Mouse (Mus musculus) brain, adult 2 months (tissue): ENCODE results near the gene Entpd6.

ENCODE experiments used
- DNase-seq: peaks from one replicate; pipeline ENCODE4 v3.0.0; 2011; ENCODE audit warnings: low read depth, low spot score

Gene Entpd6

DNA sequence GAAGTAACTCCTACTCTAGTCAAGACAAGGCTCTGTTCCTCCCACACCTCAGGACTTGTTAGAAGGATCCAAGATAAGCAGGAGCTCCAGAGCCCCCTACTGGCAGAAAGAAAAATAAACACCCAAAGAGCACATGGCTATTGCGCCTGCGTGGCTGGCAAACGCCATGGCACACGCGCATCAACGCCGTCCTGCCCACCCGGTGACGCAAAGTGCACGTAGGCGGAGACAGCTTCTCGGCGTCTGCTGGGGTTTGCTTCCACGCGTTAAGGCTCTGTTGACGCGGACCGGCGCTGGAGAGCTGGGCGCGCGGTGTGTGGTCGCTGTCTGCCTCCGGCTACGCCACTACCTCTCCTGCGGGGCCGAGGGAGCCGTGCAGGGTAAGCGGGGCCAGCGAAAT lies at the start of gene Entpd6:
Gene Entpd6, plus strand, starts transcription at position 189 of the 400 bp plus-strand sequence.
- DNase-seq, result peak; percentile 99

DNA sequence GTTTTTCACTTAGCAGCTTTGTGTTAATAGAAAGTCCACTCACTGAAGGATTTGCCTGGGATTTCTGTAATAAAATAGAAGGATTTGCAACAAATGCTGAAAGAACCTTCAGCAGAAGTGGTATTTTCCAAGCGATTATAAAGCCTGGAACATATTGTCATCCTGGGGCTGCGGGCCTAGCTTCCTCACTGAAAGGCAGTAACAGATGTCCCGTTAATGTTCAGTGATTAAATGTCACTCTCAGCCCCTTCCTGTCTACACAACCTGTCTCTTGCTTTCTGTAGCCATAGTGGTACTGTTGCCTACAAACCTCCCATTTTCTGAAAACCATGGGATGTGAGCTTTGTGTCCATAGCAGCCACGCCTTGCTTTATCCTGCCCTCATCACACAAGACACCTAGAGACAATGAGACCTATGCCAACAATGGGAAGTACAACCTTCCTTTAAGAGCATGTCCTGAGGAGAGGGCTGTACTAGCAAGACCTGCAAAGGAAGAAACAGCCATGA lies 36.6 kb upstream of the Entpd6 start:
- peak; percentile 12 for DNase-seq

DNA sequence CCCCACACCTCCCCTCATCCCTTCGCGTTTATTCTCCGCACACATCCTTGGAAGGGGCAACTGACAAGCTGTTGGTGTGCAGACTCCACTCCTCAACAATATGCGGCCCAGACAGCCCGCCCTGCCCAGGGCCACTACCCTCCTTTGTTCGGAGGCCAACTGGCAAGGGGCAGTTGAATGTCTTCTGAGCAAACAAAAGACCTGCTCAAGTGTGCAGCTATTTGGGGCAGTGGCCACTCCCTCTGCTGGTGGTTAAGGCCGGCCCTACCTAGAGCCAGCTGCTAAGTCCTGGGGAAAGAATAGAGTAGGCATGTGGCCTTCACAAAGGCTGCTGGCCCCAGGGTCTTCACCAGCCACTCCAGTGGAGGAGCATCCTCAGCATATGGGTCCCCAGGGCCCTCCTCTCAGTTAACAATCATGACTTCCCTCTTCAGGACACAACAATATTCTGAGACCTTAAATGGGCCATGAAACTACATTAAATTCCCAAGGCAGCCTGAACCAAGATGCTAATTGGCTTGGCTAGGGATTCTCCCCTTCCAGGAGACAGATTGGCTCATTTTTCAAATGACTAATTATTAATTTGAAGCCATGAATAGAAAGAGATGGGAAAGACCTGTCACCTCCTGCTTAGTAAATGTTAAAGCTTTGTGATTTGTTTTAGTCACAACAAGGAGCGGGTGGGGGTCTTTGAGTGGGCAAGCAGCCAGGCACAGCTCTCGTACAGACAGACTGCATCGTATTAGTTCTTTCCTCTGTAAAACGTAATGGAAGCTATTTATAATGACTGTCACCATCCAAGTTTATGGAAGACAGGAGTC lies 12.9 kb upstream of the Entpd6 start:
- no peak for DNase-seq

DNA sequence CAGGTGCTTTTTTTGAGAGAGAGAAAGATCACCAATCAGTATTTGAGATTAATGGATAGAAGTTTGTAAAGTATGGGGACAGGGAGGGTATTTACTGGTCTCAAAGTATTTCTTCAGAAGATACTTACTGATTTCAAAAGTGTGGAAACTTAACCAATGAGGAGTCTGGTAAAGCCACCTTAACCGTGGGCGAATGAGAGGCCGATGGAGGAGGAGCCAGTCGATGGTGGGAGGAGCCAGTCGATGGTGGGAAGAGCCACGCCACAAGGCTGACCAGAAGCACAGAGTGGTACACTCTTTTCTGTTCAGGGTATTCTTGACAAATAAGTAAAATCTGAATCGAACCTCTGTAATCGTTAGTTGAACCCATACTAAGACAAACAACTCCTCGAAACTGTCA lies 11.0 kb upstream of the Entpd6 start:
- DNase-seq, result no peak

DNA sequence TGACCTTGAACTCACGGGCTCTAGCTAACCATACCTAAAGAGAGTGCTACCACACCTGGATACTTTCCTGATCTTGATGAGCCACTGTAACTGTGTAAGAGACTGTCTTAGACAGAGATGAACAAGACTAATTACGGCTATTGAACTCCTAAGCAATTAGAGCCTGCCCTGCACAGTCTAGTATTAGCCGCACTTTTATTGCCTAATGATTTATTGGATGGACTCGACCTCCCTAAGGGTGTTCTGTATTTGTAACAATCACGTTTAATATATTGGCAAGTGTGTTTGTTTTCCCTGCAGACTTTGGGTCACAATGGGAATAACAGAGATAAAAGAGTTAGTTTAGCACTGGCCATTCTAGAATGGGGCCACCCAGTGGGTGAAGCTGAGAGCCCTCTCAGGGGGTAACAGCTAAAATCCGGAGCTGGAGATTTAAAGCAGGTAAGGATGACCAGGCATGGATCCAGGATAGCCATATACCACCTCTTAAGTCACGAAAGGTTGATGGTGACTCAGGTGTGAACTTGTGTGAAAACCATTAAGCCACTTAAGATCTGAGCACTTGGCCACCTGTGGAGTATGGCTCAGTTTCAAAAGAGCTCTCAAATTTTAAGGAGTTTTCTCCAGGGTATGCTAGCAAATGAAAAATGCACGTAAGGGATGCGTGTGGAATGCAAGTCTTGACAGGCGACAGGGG lies 8.5 kb upstream of the Entpd6 start:
- DNase-seq, result no peak

DNA sequence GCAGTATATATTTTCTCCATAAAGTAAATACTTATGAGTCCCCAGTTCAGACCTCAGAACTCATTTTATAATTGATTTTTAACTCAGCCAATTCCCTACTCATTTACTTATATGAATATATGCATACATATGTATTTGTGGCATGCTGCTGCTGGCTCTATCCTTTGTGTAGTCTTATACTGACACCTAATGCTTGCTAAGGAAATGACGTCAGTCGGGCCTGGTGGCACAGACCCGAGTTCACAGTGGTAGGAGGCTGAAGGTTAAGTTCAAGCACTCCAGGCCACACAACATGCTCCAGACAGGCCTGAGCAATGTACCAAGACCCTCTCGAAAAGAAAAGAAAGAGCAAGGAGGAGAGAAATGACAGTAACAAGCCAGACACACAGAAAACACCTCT lies 7.4 kb upstream of the Entpd6 start:
- DNase-seq, result no peak

DNA sequence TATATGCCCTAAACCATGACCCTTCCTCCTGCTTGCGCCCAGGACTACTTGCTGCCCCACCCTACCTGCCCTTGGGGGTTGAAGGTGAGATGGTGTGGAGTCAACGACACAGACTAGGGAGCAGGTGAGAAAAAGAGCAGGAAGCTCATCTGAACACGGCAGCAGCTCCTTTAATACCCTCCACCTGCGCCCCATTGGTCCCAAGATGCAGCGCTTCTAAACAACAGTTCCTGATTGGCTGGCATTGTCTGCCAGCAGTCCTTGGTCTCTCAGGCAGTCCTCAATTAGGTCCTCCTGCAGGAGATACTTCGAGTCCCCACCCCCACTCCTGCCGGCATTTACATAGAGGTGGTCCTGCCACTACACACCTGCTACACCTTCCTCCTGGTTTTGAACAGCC lies 3.8 kb upstream of the Entpd6 start:
- no peak for DNase-seq

DNA sequence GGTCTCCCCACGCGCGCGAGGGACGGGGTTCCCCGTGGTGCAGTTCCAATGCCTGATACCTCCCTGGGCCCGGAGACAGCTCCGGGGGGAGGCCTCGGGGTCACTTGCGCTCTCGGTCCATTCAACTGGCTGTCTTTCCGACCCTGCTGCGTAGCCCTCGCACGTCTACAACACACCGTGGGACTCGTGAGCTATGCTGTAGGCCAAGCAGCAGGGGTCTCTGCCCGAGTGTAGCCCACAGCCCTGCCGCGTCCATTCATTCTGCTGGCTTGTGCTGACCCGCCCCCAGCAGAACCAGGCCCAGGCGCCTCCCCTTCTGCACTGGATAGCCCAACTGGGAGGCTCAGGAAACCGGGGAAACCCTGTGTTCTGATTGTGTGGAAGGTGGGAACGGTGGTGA lies 441 bp downstream of the Entpd6 start:
- DNase-seq, result peak; percentile 27

DNA sequence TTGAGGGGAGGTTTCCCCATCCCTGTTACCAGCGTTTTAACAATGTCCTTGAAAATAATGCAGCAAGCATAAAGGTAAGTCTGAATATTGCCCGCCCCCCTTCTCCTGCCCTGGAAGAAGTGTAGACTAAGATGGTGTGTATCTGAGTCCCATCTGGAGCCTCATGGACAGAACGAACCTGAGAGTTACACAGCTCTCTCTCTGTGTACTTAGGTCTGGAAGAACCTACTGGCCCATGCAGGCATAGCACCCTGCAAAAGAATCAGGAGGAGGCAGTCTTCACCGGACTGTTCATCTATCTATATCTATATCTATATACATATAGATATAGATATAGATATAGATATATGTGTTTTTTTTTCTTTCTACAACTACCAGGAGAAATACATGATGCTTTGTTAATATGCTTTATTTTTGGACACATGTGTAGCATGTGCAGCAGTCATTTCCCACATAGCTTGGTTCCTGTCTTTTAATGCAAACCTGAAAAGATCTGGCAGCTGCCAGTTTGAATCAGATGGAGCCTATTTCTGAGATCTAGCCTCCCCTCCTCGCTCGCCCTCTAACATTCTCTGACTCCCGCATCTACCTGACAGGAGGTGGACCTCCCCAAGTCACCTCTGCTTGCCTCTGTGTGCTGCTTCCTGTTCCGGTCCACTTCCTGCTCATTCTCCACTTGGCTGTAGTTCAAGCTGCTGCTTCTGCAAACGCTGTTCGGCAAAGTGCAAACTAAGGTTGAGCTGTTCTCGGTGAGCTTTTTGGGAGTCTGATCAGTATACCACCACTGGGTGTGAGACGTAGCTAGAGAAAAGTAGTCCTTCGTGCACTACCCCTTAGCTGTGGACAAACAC lies 1.5 kb downstream of the Entpd6 start:
- peak; percentile 56 for DNase-seq

DNA sequence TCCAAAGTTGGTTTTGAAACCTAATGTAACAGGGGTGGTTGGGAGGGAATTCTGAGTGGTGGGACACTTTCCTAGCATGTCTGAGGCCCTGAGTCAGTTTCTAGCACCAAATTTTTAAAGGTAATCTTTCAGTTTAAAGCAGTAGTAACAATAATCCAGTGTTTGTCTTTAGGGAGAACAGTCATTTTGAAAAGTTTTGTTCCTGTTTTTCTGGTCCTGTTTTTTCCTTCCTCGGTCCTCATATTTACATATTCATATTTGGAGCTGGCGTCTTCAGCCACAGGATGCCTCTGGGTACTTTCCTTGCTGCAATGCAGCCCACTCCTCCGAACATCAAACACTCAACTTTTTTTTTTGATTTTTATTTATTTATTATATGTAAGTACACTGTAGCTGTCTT lies 6.2 kb downstream of the Entpd6 start:
- DNase-seq, result no peak

DNA sequence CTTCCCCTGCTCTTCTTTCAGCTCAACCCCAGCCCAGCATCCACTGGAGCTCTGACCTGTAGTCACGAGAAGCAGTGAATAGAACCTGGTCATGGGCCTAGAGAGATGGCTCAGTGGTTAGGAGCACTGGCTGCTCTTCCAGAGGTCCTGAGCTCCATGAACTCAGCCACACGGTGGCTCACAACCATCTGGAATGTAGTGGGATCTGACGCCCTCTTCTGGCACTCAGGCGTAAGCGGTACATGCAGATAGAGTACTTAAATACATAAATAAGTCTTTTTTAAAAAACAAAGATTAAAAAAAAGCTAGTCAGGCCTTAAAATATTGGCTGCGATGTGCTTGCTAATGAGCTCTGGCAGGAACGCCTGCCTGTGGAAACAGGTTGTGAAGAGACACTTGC lies 12.6 kb downstream of the Entpd6 start:
- DNase-seq, result peak; percentile 40

DNA sequence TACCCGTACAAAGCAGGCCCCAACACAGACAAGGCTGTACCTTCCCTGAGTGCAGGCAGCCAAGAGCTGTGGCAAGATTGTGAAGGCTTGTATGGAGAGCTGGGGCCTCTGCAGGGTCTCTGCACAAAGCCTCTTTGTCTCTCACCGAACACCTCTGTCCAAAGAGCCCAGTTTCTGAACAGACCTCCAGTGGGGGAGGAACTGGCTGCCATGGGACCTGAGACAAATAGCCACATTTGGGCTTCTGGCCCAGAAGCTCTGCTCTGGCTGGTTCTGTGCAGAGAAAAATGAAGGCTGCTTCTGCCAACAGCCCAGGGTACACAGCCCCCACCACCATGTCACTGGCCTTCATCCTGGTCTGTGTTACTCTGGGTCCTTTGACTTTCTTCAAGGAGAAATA lies 16.8 kb downstream of the Entpd6 start:
- peak; percentile 63 for DNase-seq

DNA sequence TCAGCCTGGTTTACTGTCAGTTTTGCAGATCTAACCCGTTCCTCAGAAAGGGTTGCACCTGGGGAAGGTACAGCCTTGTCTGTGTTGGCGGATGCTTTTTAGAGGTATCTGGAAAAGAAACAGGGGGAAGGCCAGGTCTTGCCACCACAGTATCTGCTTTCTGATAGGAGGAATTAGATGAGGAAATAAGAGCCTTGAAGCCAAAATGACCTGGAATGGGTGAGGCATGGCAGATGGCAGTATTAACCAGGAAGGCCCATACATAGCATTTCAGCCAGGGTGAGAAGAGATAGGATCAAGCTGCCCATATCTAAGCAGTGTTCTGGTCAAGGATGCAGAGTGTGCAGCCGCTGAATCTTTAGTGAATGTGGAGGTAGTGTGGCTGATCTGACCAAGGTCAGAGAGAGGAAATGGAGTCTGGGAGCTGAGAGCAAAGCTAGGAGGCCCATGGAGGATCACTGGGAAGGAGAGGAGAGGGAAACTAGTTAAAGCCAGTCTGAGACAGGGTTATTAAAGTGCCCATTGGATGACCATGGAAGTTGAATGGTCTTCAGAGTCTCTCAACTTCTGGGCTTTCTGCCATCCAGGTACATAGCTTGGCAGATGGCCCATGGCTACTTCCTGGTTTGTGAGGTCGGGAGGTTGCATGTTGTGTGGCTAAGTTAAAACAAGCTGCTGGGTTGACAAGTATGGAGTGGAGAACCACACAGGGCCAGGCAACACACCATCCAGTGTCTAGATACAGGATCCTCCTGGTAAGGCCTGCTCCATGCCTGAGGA lies 17.4 kb downstream of the Entpd6 start:
- DNase-seq, result peak; percentile 65

DNA sequence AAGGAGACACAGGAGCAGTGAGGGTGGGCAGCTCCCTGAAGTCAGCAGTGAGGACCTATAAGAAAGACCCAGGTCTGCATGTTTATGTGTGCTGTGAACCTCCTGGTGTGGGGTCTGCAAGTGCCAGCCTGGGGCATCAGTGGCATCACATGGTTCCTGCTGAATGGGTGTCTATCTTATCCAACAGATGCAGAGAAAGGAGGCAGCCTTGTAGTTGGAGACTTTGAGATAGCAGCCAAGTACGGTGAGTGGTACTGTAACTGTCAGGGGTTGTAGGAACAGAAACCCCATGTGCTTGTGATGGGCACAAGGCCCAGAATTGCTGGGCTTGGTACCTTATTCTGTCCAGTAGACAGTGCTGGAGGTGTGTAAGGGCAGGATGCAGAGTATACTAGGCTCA lies 19.8 kb downstream of the Entpd6 start:
- DNase-seq, result no peak

DNA sequence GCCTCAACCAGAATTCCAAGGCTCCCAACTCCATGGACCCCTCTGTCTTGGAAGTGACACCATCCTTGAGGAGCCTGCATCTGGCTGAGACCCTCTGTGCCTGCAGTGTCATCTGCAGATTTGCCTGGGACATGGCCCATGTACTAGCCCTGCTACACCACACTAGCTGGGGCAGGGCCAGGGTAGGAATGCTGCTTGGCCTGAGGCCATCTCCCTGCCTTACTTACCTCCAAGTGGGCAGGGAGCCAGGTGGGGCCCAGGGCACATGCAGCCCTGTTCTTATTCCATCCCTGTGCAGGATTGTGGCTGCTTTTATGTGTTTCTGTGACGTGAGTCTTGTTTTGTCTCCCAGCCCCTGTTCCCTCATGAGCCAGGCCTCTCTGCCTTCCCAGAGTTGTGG lies 21.9 kb downstream of the Entpd6 start:
- DNase-seq, result peak; percentile 20

DNA sequence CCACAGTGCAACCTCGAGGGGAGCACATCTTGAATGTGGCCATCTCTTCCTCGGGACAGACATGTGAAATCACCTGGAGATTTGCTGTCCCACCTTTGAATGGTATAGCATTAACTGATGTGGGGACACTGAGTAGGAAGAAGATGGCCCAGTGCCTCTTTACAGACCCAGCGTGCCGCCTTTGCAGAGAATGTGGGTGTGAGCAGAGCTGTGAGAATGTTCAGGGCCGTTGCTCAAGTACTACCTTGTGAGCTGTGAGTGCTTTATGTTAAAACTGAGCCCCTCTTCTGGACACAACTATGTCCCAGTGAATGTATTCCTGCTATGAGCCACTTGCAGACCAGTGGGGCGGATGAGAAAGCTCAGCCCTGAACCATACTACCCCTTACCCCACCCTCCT lies 22.3 kb downstream of the Entpd6 start:
- peak; percentile 22 for DNase-seq

DNA sequence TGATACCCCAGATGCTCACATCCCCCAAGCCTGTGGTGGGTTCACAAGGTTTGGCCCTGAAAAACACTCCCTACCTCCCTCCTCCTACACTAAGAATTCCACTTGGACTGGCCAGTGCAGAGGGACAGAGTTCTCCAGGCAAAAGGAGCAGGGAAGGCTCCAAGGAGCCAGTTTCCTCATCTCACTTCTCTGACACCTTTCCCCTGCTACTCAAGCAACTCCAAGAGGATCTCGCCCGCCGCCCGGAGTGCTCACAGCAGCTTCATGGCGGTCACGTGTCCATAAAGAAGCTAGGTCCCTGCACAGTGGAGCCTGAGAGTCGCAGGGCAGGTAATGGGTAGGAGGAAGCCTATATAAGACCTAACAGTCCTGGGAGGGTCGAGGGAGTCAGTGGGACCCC lies 23.2 kb downstream of the Entpd6 start:
- no peak for DNase-seq

DNA sequence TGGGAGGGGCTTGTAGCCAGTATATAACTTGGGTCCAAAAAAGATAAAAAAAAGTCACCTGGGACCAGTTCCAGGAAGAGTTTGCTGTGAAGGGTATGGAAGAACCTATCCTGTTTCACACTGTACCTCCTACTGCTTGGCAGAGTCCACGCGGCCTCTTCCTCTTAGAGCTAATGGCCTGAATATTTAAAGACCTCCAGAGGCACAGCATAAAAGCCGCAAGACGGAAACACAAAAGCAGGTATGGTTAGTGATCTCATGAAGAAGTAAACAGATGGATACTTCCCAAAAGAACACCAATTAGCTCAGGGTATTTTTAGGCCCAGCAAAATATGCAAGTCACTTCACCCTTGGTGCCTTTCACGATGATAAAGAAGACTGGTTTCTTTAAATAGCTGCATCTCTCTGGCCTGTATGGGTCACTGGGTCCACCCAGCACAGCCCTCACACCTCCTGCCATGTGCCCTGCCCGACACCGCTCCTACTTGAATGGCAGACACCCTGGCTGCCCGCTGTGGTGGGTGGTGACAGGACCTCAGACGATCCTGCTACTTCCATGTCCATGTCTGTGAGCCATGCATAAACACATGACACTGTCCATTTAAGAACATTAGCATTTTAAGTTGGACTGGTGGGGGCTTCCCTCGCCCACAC lies 23.8 kb downstream of the Entpd6 start:
- DNase-seq, result peak; percentile 27

DNA sequence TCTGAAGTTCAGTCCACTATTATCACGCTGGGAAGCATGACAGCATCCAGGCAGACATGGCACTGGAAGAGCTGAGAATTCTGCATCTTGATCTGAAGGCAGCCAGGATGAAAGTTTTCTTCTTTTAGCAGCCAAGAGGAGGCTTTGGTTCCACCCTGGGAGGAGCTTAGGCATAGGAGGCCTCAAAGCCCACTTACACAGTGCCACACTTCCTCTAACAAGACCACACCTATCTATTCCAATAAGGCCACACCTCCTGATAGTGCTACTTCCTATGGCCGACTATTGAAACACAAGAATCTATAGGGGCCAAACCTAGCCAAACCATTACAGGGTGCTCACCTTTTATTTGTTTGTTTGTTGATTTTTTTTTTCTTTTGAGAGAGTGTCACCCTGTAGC lies 34.0 kb downstream of the Entpd6 start:
- no peak for DNase-seq

DNA sequence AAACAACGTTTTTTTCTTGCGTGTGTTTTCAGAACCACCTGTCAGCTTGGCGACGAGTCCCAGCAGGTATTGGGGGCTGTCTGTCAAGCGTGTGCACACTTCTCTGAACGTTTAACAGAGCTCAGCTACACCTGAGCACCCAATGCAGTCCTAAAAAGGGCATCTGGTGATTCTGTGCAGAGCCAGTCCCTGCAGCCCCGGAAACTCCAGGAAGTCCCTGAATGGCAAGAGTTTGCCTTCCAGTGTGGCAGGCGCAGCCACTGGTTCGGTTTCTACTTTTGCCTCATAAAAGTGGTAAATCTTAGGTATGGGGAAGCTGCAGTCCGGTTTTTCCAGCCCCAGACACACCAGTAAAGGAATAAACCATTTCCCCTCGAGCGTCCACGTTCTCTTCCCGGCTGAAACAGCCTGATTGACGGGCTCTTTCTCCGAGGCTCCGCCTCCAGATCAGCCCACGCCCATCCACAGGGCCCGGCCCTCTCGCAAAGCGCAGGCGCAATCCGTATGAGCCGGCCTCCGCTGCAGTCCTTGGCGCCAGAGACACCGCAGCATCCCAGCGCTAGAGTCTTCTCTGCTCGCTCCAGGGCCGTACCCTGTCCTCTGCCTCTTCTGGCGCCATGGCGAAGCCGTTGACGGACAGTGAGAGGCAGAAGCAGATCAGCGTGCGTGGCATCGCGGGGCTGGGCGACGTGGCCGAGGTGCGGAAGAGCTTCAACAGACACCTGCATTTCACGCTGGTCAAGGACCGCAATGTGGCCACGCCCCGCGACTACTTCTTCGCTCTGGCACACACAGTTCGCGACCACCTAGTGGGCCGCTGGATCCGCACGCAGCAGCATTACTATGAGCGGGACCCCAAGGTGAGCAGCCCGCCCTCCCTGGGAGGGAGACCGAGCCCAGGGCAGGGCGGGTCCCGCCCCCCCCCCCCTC lies 37.7 kb downstream of the Entpd6 start, which contains the start of gene Pygb:
Gene Pygb, plus strand, starts transcription at position 485 of the 930 bp plus-strand sequence.
- peak; percentile 96 for DNase-seq
